Mouse (Mus musculus): ENCODE measurements around the gene Pacsin2. TPM values are rescaled to one million over a fixed set of nuclear protein-coding genes. Genes with fewer than 3 reads are reported as not detected.

Gene Pacsin2
- polyA plus RNA-seq, 1 experiment from 2014 or later: 43.2 TPM

DNA sequence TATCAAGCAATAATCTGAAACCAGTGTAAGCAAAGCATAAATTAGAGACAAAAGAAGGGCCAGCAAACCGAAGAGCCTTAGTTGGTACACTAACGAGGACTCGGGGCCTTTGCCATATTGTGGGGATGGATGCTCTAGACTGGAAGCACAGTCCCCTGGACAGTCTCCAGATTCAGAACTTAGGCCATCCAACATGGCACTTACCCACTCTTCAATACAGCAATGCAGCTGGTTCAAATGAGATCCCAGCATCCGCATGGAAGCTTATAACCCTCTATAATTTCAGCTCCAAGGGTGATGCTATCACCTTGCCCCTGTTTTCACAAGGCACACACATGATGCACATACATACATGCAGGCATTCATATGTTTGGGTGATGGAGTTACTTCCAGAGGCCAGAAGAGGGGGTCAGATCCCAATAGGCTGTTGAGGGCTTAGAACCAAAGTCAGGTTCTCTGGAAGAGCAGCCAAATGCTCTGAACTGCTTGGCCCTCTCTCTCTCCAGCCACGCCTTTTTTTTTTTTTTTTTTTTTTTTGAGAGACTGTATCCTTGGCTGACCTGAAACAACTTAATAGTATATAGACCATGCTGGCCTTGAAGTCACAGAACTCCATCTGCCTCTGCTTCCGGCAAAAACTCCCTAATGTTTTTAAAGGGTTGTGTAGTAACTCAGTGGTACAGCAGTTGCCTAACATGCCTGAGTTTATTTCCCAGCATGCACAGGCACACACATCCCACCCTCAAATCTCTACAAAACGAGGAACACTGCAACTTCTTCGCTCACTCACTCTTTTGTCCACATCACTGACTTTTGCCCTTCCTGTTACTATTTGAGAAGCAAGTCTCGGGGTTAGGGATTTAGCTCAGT, 36.9 kb downstream of the Pacsin2 start:
- Histone ChIP-seq H3K9ac (ENCODE audit: low read depth, low read length) (no peak overlapping the region), H3K36me3 (ENCODE audit: control insufficient read depth, insufficient read depth, low read length) (no peaks in the 10 kb centered on the region), H3K4me3 (ENCODE audit: low read depth, low read length) (no peak overlapping the region), H3K4me2 (replicated peaks; ENCODE audit: low read depth, low read length) (no peak overlapping the region), H3K4me1 (replicated peaks; ENCODE audit: control insufficient read depth, insufficient read depth, low read length) (no peaks in the 10 kb centered on the region), H3K9me3 (ENCODE audit: control insufficient read depth, low read length) (no peaks in the 10 kb centered on the region), H3K27ac (ENCODE audit: low read depth, low read length) (no peak overlapping the region), H3K27me3 (ENCODE audit: control insufficient read depth, insufficient read depth, low read length) (no peaks in the 10 kb centered on the region)
- DNase-seq (ENCODE audit: low spot score) (no peak), ATAC-seq (ENCODE audit: low FRiP score) (no peak)
- 85% methylated on average over 9 of the region's 9 CpGs for WGBS

- H3K4me3 ChIP-seq (ENCODE audit: low read depth, low read length): no peak overlapping the region
- no peaks in the 10 kb centered on the region for H3K36me3 ChIP-seq (ENCODE audit: control insufficient read depth, insufficient read depth, low read length)
- no peak overlapping the region for H3K9ac ChIP-seq (ENCODE audit: low read depth, low read length)
- DNase-seq (ENCODE audit: low spot score) (no peak), ATAC-seq (ENCODE audit: low FRiP score) (no peak)
- no peak overlapping the region for H3K4me2 ChIP-seq (replicated peaks; ENCODE audit: low read depth, low read length)
- H3K4me1 ChIP-seq (replicated peaks; ENCODE audit: control insufficient read depth, insufficient read depth, low read length): no peaks in the 10 kb centered on the region
- H3K27ac ChIP-seq (ENCODE audit: low read depth, low read length): no peak overlapping the region
- no peaks in the 10 kb centered on the region for H3K9me3 ChIP-seq (ENCODE audit: control insufficient read depth, low read length)
- H3K27me3 ChIP-seq (ENCODE audit: control insufficient read depth, insufficient read depth, low read length): no peaks in the 10 kb centered on the region
- 47% methylated on average over 5 of the region's 5 CpGs for WGBS
Measured at GRCm38 (mm10) chr15:83425794-83426193, 38.6 kb downstream of the Pacsin2 start.

- Histone ChIP-seq H3K27me3 (ENCODE audit: control insufficient read depth, insufficient read depth, low read length) (no peaks in the 10 kb centered on the region), H3K36me3 (ENCODE audit: control insufficient read depth, insufficient read depth, low read length) (no peaks in the 10 kb centered on the region), H3K27ac (ENCODE audit: low read depth, low read length) (no peak overlapping the region), H3K4me2 (replicated peaks; ENCODE audit: low read depth, low read length) (no peak overlapping the region), H3K4me1 (replicated peaks; ENCODE audit: control insufficient read depth, insufficient read depth, low read length) (no peaks in the 10 kb centered on the region), H3K4me3 (ENCODE audit: low read depth, low read length) (no peak overlapping the region), H3K9ac (ENCODE audit: low read depth, low read length) (no peak overlapping the region), H3K9me3 (ENCODE audit: control insufficient read depth, low read length) (no peaks in the 10 kb centered on the region)
- ATAC-seq (ENCODE audit: low FRiP score) (no peak), DNase-seq (ENCODE audit: low spot score) (no peak)
- 77% methylated on average over 4 of the region's 4 CpGs for WGBS
Measured at GRCm38 (mm10) chr15:83425277-83425676, 39.1 kb downstream of the Pacsin2 start.

DNA sequence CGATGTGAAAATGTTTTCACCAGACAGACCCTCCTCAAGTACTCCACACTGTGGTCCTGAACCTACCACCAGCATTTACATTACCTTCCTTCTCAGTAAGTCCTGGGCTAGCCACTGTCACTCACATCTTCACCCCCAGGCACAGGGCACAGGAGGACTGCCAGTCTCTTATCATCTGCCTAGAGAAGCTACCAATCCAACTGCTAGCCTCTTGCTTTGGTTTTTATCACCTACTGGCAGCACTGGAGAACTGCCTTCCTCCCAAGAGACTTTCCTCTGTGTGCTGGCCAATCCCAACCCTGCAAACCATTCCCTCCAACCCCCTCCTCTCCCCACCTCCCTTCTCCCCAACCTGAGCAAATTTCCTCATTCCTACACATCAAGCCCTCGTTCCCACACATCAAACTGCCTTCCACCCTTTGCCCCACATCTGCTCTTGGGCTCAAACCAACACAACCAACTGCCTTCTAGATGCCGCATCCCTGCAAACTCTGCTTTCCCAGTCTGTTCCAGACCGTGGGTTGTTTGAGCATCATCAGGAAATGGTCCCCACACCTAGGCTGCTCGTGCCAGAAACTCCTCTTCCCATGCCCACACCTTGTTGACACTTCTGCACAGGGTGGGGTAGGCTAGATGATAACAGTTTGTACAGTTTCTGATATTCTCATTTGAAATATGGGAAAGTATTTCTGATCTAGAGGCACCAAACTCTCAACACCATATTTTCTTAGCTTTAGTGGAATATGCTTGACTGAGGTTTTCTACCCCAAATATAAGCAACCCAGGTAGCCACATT, 40.6 kb downstream of the Pacsin2 start:
- H3K4me2 ChIP-seq (replicated peaks; ENCODE audit: low read depth, low read length): no peak overlapping the region
- no peak for DNase-seq (ENCODE audit: low spot score)
- no peak overlapping the region for H3K4me3 ChIP-seq (ENCODE audit: low read depth, low read length)
- no peak overlapping the region for H3K27ac ChIP-seq (ENCODE audit: low read depth, low read length)
- H3K9me3 ChIP-seq (ENCODE audit: control insufficient read depth, low read length): no peaks in the 10 kb centered on the region
- 82% methylated on average over 5 of the region's 5 CpGs for WGBS
- no peaks in the 10 kb centered on the region for H3K36me3 ChIP-seq (ENCODE audit: control insufficient read depth, insufficient read depth, low read length)
- no peaks in the 10 kb centered on the region for H3K4me1 ChIP-seq (replicated peaks; ENCODE audit: control insufficient read depth, insufficient read depth, low read length)
- no peaks in the 10 kb centered on the region for H3K27me3 ChIP-seq (ENCODE audit: control insufficient read depth, insufficient read depth, low read length)
- H3K9ac ChIP-seq (ENCODE audit: low read depth, low read length): no peak overlapping the region
- ATAC-seq (ENCODE audit: low FRiP score): no peak

GRCm38 (mm10) chr15:83422299-83422981, 42.0 kb downstream of the Pacsin2 start:
- WGBS: 93% methylated on average over 15 of the region's 15 CpGs

GRCm38 (mm10) chr15:83419562-83419961, 44.8 kb downstream of the Pacsin2 start:
- H3K27ac ChIP-seq (ENCODE audit: low read depth, low read length): no peak overlapping the region
- ATAC-seq (ENCODE audit: low FRiP score) (no peak), DNase-seq (ENCODE audit: low spot score) (no peak)
- no peaks in the 10 kb centered on the region for H3K4me1 ChIP-seq (replicated peaks; ENCODE audit: control insufficient read depth, insufficient read depth, low read length)
- no peak overlapping the region for H3K9ac ChIP-seq (ENCODE audit: low read depth, low read length)
- WGBS: 87% methylated on average over 2 of the region's 2 CpGs
- H3K27me3 ChIP-seq (ENCODE audit: control insufficient read depth, insufficient read depth, low read length): no peaks in the 10 kb centered on the region
- H3K36me3 ChIP-seq (ENCODE audit: control insufficient read depth, insufficient read depth, low read length): no peaks in the 10 kb centered on the region
- no peaks in the 10 kb centered on the region for H3K9me3 ChIP-seq (ENCODE audit: control insufficient read depth, low read length)
- no peak overlapping the region for H3K4me2 ChIP-seq (replicated peaks; ENCODE audit: low read depth, low read length)
- H3K4me3 ChIP-seq (ENCODE audit: low read depth, low read length): no peak overlapping the region

More at GRCm38 (mm10) chr15:83422299-83422981, 42.0 kb downstream of the Pacsin2 start:
- Histone ChIP-seq H3K36me3 (ENCODE audit: control insufficient read depth, insufficient read depth, low read length) (no peaks in the 10 kb centered on the region), H3K27ac (ENCODE audit: low read depth, low read length) (no peak overlapping the region), H3K4me3 (ENCODE audit: low read depth, low read length) (no peak overlapping the region), H3K9ac (ENCODE audit: low read depth, low read length) (no peak overlapping the region), H3K9me3 (ENCODE audit: control insufficient read depth, low read length) (no peaks in the 10 kb centered on the region), H3K27me3 (ENCODE audit: control insufficient read depth, insufficient read depth, low read length) (no peaks in the 10 kb centered on the region), H3K4me1 (replicated peaks; ENCODE audit: control insufficient read depth, insufficient read depth, low read length) (no peaks in the 10 kb centered on the region), H3K4me2 (replicated peaks; ENCODE audit: low read depth, low read length) (no peak overlapping the region)
- no peak for ATAC-seq (ENCODE audit: low FRiP score)
- no peak for DNase-seq (ENCODE audit: low spot score)

DNA sequence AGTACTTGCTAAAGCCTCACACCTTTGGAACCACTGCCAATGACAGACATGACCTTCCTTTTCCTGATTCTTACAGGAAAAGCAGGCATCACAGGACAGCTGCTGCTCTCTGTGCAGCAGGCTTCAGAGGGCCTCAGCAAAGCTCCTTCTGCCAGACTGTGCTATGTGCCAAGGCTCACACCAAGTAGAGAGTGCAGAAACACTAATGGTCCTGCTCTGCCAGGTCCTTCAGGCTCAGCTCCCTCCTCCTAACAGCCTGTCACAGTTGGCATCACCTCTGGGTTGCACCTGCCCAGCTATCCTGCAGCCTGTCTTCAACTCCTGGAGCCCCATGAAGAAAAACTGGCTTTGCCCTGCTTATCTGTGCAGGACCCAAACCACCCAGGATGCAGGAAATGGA, 45.7 kb downstream of the Pacsin2 start:
- no peak for ATAC-seq (ENCODE audit: low FRiP score)
- Histone ChIP-seq H3K9ac (ENCODE audit: low read depth, low read length) (no peak overlapping the region), H3K36me3 (ENCODE audit: control insufficient read depth, insufficient read depth, low read length) (no peaks in the 10 kb centered on the region), H3K4me3 (ENCODE audit: low read depth, low read length) (no peak overlapping the region), H3K27ac (ENCODE audit: low read depth, low read length) (no peak overlapping the region), H3K4me2 (replicated peaks; ENCODE audit: low read depth, low read length) (no peak overlapping the region), H3K27me3 (ENCODE audit: control insufficient read depth, insufficient read depth, low read length) (no peaks in the 10 kb centered on the region), H3K9me3 (ENCODE audit: control insufficient read depth, low read length) (no peaks in the 10 kb centered on the region), H3K4me1 (replicated peaks; ENCODE audit: control insufficient read depth, insufficient read depth, low read length) (no peaks in the 10 kb centered on the region)
- no peak for DNase-seq (ENCODE audit: low spot score)

GRCm38 (mm10) chr15:83417916-83418315, 46.5 kb downstream of the Pacsin2 start:
- DNase-seq (ENCODE audit: low spot score) (no peak), ATAC-seq (ENCODE audit: low FRiP score) (no peak)
- Histone ChIP-seq H3K4me2 (replicated peaks; ENCODE audit: low read depth, low read length) (no peak overlapping the region), H3K36me3 (ENCODE audit: control insufficient read depth, insufficient read depth, low read length) (no peaks in the 10 kb centered on the region), H3K27ac (ENCODE audit: low read depth, low read length) (no peak overlapping the region), H3K9ac (ENCODE audit: low read depth, low read length) (no peak overlapping the region), H3K27me3 (ENCODE audit: control insufficient read depth, insufficient read depth, low read length) (no peaks in the 10 kb centered on the region), H3K4me1 (replicated peaks; ENCODE audit: control insufficient read depth, insufficient read depth, low read length) (no peaks in the 10 kb centered on the region), H3K4me3 (ENCODE audit: low read depth, low read length) (no peak overlapping the region), H3K9me3 (ENCODE audit: control insufficient read depth, low read length) (no peaks in the 10 kb centered on the region)
- 89% methylated on average over 6 of the region's 6 CpGs for WGBS
